Mouse (Mus musculus) G1E (cell line): Measurements from ENCODE around the gene Gm42674.

Experiments
- CTCF ChIP-seq: IDR thresholded peaks from 2 replicates; pipeline ENCODE4 v1.5.1; 2012; ENCODE audit warnings: low read depth, low read length, inconsistent platforms, mixed read lengths
- GATA1 ChIP-seq: IDR thresholded peaks from 2 replicates; pipeline ENCODE4 v1.6.1; 2012; ENCODE audit warnings: borderline replicate concordance, low read length, inconsistent platforms, mixed read lengths
- POLR2AphosphoS5 ChIP-seq: IDR thresholded peaks from 2 replicates; pipeline ENCODE4 v1.6.1; 2012; ENCODE audit warnings: low read depth, low read length, inconsistent platforms; ENCODE audit not compliant: insufficient replicate concordance
- TAL1 ChIP-seq: conservative IDR thresholded peaks from 2 replicates; pipeline ENCODE4 v1.6.1; 2012; ENCODE audit warnings: low read depth, low read length, inconsistent platforms, mixed read lengths

DNA sequence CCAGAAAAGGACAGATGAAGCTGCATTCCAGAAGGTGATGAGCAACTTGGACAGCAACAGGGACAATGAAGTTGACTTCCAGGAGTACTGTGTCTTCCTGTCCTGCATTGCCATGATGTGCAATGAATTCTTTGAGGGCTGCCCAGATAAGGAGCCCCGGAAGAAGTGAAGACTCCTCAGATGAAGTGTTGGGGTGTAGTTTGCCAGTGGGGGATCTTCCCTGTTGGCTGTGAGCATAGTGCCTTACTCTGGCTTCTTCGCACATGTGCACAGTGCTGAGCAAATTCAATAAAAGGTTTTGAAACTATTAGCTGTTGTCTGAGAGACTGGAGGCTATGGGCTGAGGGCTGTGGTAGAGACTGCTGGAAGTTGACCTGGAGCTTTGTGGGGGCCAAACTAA lies 4.0 kb downstream of the Gm42674 start:
- TF ChIP-seq GATA1 (no peak), CTCF (no peak), TAL1 (no peak), POLR2AphosphoS5 (no peak)
